Mouse (Mus musculus) MEL (cell line): ENCODE measurements around the gene Avp. TPM values are rescaled to one million over a fixed set of nuclear protein-coding genes. Genes with fewer than 3 reads are reported as not detected.

Experiments used
- DNase-seq: peaks from one replicate; pipeline ENCODE4 v3.0.0; 2011; ENCODE audit warnings: low read depth, low spot score
- H3K27ac ChIP-seq: 2 replicates; pipeline ENCODE4 v1.5.1; 2012; ENCODE audit warnings: low read depth, mild to moderate bottlenecking, control low read depth, low read length, moderate library complexity; ENCODE audit not compliant: control insufficient read depth
- H3K27me3 ChIP-seq, 2 experiments: fragments of 150-350 bp in 1 of 2; sonication (generic) in 1 of 2; 2 replicates each; pipeline ENCODE4 v1.6.1; 2012; ENCODE audit warnings: low read length in 2 of 2, mild to moderate bottlenecking in 2 of 2, improper control_type of control experiment in 1 of 2, moderate library complexity in 1 of 2; ENCODE audit not compliant: insufficient read depth in 2 of 2, control insufficient read depth in 1 of 2
- H3K36me3 ChIP-seq, 2 experiments: 2 replicates each; pipeline ENCODE4 v1.6.1; 2012 to 2014; ENCODE audit warnings: low read length in 2 of 2, improper control_type of control experiment in 1 of 2, inconsistent platforms in 1 of 2, mild to moderate bottlenecking in 1 of 2; ENCODE audit not compliant: insufficient read depth in 2 of 2, control insufficient read depth in 1 of 2
- H3K4me1 ChIP-seq, 2 experiments: fragments of 150-350 bp in 1 of 2; sonication (generic) in 1 of 2; 2 replicates each; pipeline ENCODE4 v1.6.1; 2012; ENCODE audit warnings: low read length in 2 of 2, improper control_type of control experiment in 1 of 2, mild to moderate bottlenecking in 1 of 2; ENCODE audit not compliant: insufficient read depth in 2 of 2, control insufficient read depth in 1 of 2
- H3K4me3 ChIP-seq, 2 experiments: fragments of 150-350 bp in 1 of 2; sonication (generic) in 1 of 2; 2 replicates each; pipeline ENCODE4 v1.5.1; 2012; ENCODE audit warnings: low read depth in 2 of 2, low read length in 2 of 2, mild to moderate bottlenecking in 2 of 2, moderate library complexity in 2 of 2, control low read depth in 1 of 2, improper control_type of control experiment in 1 of 2; ENCODE audit not compliant: control insufficient read depth in 1 of 2, insufficient read depth in 1 of 2
- H3K79me2 ChIP-seq: 2 replicates; pipeline ENCODE4 v1.6.1; 2012; ENCODE audit warnings: mild to moderate bottlenecking, low read length, moderate library complexity; ENCODE audit not compliant: control insufficient read depth, poor library complexity, insufficient read depth
- H3K9ac ChIP-seq: 2 replicates; pipeline ENCODE4 v1.6.1; 2012; ENCODE audit warnings: low read depth, mild to moderate bottlenecking, control low read depth, low read length, moderate library complexity; ENCODE audit not compliant: control insufficient read depth, poor library complexity, severe bottlenecking
- H3K9me3 ChIP-seq: fragments of 150-350 bp; sonication (generic); replicated peaks from 2 replicates; pipeline ENCODE4 v1.6.1; 2012; ENCODE audit warnings: mild to moderate bottlenecking, low read length, improper control_type of control experiment, moderate library complexity; ENCODE audit not compliant: insufficient read depth
- BHLHE40 ChIP-seq: IDR thresholded peaks from 2 replicates; pipeline ENCODE4 v1.6.1; 2012; ENCODE audit warnings: low read depth, mild to moderate bottlenecking, inconsistent platforms, low read length, improper control_type of control experiment, borderline replicate concordance
- CHD1 ChIP-seq: IDR thresholded peaks from 2 replicates; pipeline ENCODE4 v1.6.1; 2012; ENCODE audit warnings: low read depth, mild to moderate bottlenecking, inconsistent platforms, low read length, improper control_type of control experiment
- CTCF ChIP-seq, 3 experiments: IDR thresholded peaks in 2 of 3; conservative IDR thresholded peaks in 1 of 3; 2 replicates each; pipeline ENCODE4 v1.5.1; 2011 to 2012; ENCODE audit warnings: low read length in 3 of 3, low read depth in 2 of 3, mild to moderate bottlenecking in 2 of 3, improper control_type of control experiment in 1 of 3, inconsistent platforms in 1 of 3, mixed read lengths in 1 of 3, moderate library complexity in 1 of 3; ENCODE audit not compliant: control insufficient read depth in 1 of 3, insufficient read depth in 1 of 3, poor library complexity in 1 of 3, severe bottlenecking in 1 of 3
- ELF1 ChIP-seq: IDR thresholded peaks from 2 replicates; pipeline ENCODE4 v1.6.1; 2014; ENCODE audit warnings: low read depth, mild to moderate bottlenecking, inconsistent platforms, low read length, improper control_type of control experiment, moderate library complexity
- GATA1 ChIP-seq: IDR thresholded peaks from 2 replicates; pipeline ENCODE4 v1.6.1; 2011; ENCODE audit warnings: low read depth, low read length, improper control_type of control experiment
- HCFC1 ChIP-seq: IDR thresholded peaks from 2 replicates; pipeline ENCODE4 v1.6.1; 2012; ENCODE audit warnings: low read depth, mild to moderate bottlenecking, inconsistent platforms, low read length, improper control_type of control experiment, moderate library complexity
- JUND ChIP-seq: IDR thresholded peaks from 2 replicates; pipeline ENCODE4 v1.6.1; 2011; ENCODE audit warnings: low read depth, mild to moderate bottlenecking, improper control_type of control experiment, low read length
- KAT2A ChIP-seq: conservative IDR thresholded peaks from 2 replicates; pipeline ENCODE4 v1.6.1; 2012; ENCODE audit warnings: low read depth, low read length, improper control_type of control experiment, inconsistent platforms
- MAFK ChIP-seq: IDR thresholded peaks from 2 replicates; pipeline ENCODE4 v1.6.1; 2011; ENCODE audit warnings: low read depth, mild to moderate bottlenecking, low read length, improper control_type of control experiment, borderline replicate concordance
- MAX ChIP-seq: IDR thresholded peaks from 2 replicates; pipeline ENCODE4 v1.6.1; 2011; ENCODE audit warnings: low read length, improper control_type of control experiment
- MAZ ChIP-seq: IDR thresholded peaks from 2 replicates; pipeline ENCODE4 v1.6.1; 2012; ENCODE audit warnings: low read depth, mild to moderate bottlenecking, inconsistent platforms, low read length, improper control_type of control experiment
- MXI1 ChIP-seq: IDR thresholded peaks from 2 replicates; pipeline ENCODE4 v1.6.1; 2011; ENCODE audit warnings: mild to moderate bottlenecking, low read depth, low read length, improper control_type of control experiment
- MYC ChIP-seq: IDR thresholded peaks from 2 replicates; pipeline ENCODE4 v1.6.1; 2011; ENCODE audit warnings: low read depth, mild to moderate bottlenecking, low read length, improper control_type of control experiment, moderate library complexity
- NELFE ChIP-seq: IDR thresholded peaks from 2 replicates; pipeline ENCODE4 v1.6.1; 2011; ENCODE audit warnings: low read depth, low read length, improper control_type of control experiment
- NRF1 ChIP-seq: IDR thresholded peaks from 2 replicates; pipeline ENCODE4 v1.6.1; 2014; ENCODE audit warnings: low read depth, mild to moderate bottlenecking, inconsistent platforms, low read length, improper control_type of control experiment, moderate library complexity; ENCODE audit not compliant: poor library complexity, insufficient read depth, severe bottlenecking
- POLR2A ChIP-seq, 2 experiments: IDR thresholded peaks; 2 replicates each; pipeline ENCODE4 v1.6.1; 2011 to 2012; ENCODE audit warnings: low read length in 2 of 2, mild to moderate bottlenecking in 2 of 2, control low read depth in 1 of 2, improper control_type of control experiment in 1 of 2, low read depth in 1 of 2, moderate library complexity in 1 of 2; ENCODE audit not compliant: control insufficient read depth in 1 of 2, insufficient read depth in 1 of 2, poor library complexity in 1 of 2
- POLR2AphosphoS2 ChIP-seq: IDR thresholded peaks from 2 replicates; pipeline ENCODE4 v1.6.1; 2011; ENCODE audit warnings: low read length, improper control_type of control experiment
- POLR2AphosphoS5 ChIP-seq: IDR thresholded peaks from 2 replicates; pipeline ENCODE4 v1.6.1; 2012; ENCODE audit warnings: low read depth, borderline replicate concordance, mild to moderate bottlenecking, inconsistent platforms, low read length, moderate library complexity, mixed read lengths
- RAD21 ChIP-seq: IDR thresholded peaks from 2 replicates; pipeline ENCODE4 v1.6.1; 2011; ENCODE audit warnings: mild to moderate bottlenecking, low read depth, low read length, improper control_type of control experiment
- RCOR1 ChIP-seq: IDR thresholded peaks from 2 replicates; pipeline ENCODE4 v1.6.1; 2012; ENCODE audit warnings: low read depth, mild to moderate bottlenecking, inconsistent platforms, low read length, improper control_type of control experiment
- SMC3 ChIP-seq: IDR thresholded peaks from 2 replicates; pipeline ENCODE4 v1.6.1; 2011; ENCODE audit warnings: low read depth, low read length, improper control_type of control experiment
- TAL1 ChIP-seq: IDR thresholded peaks from 2 replicates; pipeline ENCODE4 v1.6.1; 2012; ENCODE audit warnings: mild to moderate bottlenecking, inconsistent platforms, low read length, moderate library complexity, mixed read lengths
- TBP ChIP-seq: IDR thresholded peaks from 2 replicates; pipeline ENCODE4 v1.8.0; 2011; ENCODE audit warnings: low read depth, low read length, improper control_type of control experiment
- UBTF ChIP-seq: IDR thresholded peaks from 2 replicates; pipeline ENCODE4 v1.6.1; 2012; ENCODE audit warnings: low read depth, mild to moderate bottlenecking, inconsistent platforms, low read length, improper control_type of control experiment, moderate library complexity, borderline replicate concordance; ENCODE audit not compliant: insufficient read depth
- USF1 ChIP-seq: IDR thresholded peaks from 2 replicates; pipeline ENCODE4 v1.6.1; 2014; ENCODE audit warnings: low read depth, mild to moderate bottlenecking, inconsistent platforms, low read length, improper control_type of control experiment, moderate library complexity
- USF2 ChIP-seq, 2 experiments: IDR thresholded peaks; 2 replicates each; pipeline ENCODE4 v1.6.1; 2011 to 2012; ENCODE audit warnings: improper control_type of control experiment in 2 of 2, low read length in 2 of 2, borderline replicate concordance in 1 of 2, inconsistent platforms in 1 of 2, low read depth in 1 of 2, mild to moderate bottlenecking in 1 of 2; ENCODE audit not compliant: insufficient read depth in 1 of 2
- ZC3H11A ChIP-seq: IDR thresholded peaks from 2 replicates; pipeline ENCODE4 v1.6.1; 2012; ENCODE audit warnings: low read depth, mild to moderate bottlenecking, inconsistent platforms, low read length, improper control_type of control experiment
- ZKSCAN1 ChIP-seq: IDR thresholded peaks from 2 replicates; pipeline ENCODE4 v1.6.1; 2012; ENCODE audit warnings: low read depth, mild to moderate bottlenecking, inconsistent platforms, low read length, improper control_type of control experiment, moderate library complexity
- ZNF384 ChIP-seq: IDR thresholded peaks from 2 replicates; pipeline ENCODE4 v1.6.1; 2012; ENCODE audit warnings: low read depth, mild to moderate bottlenecking, inconsistent platforms, low read length, improper control_type of control experiment
- polyA plus RNA-seq, 2 experiments: library from polyadenylated mRNA; stranded (reverse) in 1 of 2; unstranded in 1 of 2; fragments of >175 nt in 1 of 2; fragments of >200 nt in 1 of 2; gene quantifications; 2 replicates each; pipeline versions ENCODE4 v1.2.1 to v1.2.4; 2012; ENCODE audit warnings: low replicate concordance in 2 of 2, low read depth in 1 of 2; ENCODE audit not compliant: insufficient read length in 2 of 2, insufficient read depth in 1 of 2, missing spikeins in 1 of 2
- total RNA-seq: library from RNA; depleted of rRNA; stranded (reverse); fragments of 300-350 nt; gene quantifications from 2 replicates; pipeline ENCODE4 v1.2.3, GENCODE M21; 2012

The Avp gene
- total and polyA plus RNA-seq, 3 experiments, result not detected

DNA sequence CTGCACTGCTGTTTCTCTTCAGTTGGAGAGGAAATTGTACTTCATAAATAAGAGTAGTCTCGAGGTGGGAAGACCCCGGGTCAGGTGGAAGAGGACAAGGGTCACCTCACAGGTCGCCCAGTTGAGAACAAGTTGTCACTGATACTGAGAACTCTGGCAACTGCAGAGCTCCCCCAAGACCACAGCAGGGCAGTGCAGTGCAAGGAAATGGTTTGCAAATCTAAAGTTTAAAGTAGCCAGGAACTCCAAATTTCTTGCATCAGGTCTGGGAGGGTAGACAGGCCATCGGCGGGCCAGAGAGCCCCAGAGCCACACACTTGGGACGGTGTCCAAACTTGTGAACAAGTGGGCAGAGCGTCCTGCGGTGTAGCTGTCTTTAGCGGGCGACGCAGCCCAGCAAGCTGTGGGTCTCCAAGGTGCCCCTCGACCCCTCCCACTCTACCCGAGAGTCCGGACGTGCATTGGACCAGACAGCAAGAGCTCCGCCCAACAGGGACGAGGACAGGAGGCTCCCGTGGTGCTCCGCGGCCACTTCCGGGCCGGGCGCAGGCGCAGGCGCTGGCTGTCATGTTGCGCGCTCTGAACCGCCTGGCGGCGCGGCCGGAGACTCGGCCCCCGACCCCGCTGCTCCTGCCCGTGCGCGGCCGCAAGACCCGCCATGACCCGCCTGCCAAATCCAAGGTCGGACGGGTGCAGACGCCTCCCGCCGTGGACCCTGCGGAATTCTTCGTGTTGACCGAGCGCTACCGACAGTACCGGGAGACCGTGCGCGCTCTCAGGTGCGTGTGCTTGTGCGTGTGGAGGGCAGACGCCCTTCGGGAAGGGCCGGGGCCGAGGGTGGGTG lies 18.9 kb downstream of the Avp start, which contains the start of gene Mrps26 (continued):
- no peak for TF ChIP-seq USF2 (IDR thresholded peaks at IDR 0.05; ENCODE audit: borderline replicate concordance in 1 of 2, insufficient read depth in 1 of 2, low read depth in 1 of 2, low read length in 2 of 2)
- TF ChIP-seq KAT2A, result peak; percentile 55; the same call in 1 of the 2 replicates
- TF ChIP-seq ELF1, result peak; percentile 96
- TF ChIP-seq MYC, result peak; percentile 49; the same call in 1 of the 2 replicates
- peak; percentile 89 for TF ChIP-seq NELFE
- TF ChIP-seq MAX, result peak; percentile 66
- peak; percentile 66 for TF ChIP-seq TBP

DNA sequence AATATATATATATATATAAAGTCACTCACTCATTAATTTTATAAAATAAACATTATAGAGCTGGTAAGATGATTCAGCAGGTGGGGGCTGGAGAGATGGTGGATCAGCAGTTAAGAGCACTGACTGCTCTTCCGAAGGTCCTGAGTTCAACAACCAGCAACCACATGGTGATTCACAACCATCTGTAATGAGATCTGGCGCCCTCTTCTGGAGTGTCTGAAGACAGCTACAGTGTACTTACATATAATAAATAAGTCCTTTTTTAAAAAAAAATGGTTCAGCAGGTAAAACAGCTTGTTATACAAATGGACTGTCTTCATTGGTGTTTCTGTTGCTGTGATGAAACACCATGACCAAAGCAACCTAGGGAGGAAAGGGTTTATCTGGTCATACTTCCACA lies 24.3 kb downstream of the Avp start:
- TF ChIP-seq GATA1 (no peak), MAFK (no peak), HCFC1 (no peak), TAL1 (no peak), JUND (no peak), SMC3 (peak; percentile 63), BHLHE40 (no peak), MYC (peak; percentile 86), CTCF (IDR thresholded peaks at IDR 0.05 in 2 of 3, conservative IDR thresholded peaks at IDR 0.05 in 1 of 3; ENCODE audit: control insufficient read depth in 1 of 3, insufficient read depth in 1 of 3, low read depth in 2 of 3, low read length in 3 of 3, poor library complexity in 1 of 3, severe bottlenecking in 1 of 3) (peak; percentile 12 to 57 (median 44); a peak in 5 of 6 replicates), NELFE (no peak), POLR2AphosphoS2 (no peak), NRF1 (no peak), POLR2AphosphoS5 (no peak), RAD21 (peak; percentile 44), RCOR1 (no peak), POLR2A (IDR thresholded peaks at IDR 0.05; ENCODE audit: control insufficient read depth in 1 of 2, insufficient read depth in 1 of 2, low read depth in 1 of 2, low read length in 2 of 2, poor library complexity in 1 of 2) (no peak), CHD1 (no peak), MXI1 (no peak), ZNF384 (peak; percentile 59), MAZ (no peak), ZC3H11A (peak; percentile 51), USF1 (no peak), UBTF (no peak), ZKSCAN1 (no peak)

More for the DNA sequence above, 24.3 kb downstream of the Avp start:
- H3K36me3 ChIP-seq, result no peaks in the 10 kb centered on the region; a peak in 2 of 4 replicates
- H3K9ac ChIP-seq, result no peak overlapping the region
- H3K4me3 ChIP-seq, result no peak overlapping the region
- no peaks in the 10 kb centered on the region for H3K27me3 ChIP-seq
- no peaks in the 10 kb centered on the region for H3K79me2 ChIP-seq
- no peaks in the 10 kb centered on the region for H3K9me3 ChIP-seq
- peak; percentile 44 for DNase-seq
- no peak overlapping the region for H3K27ac ChIP-seq
- no peaks in the 10 kb centered on the region for H3K4me1 ChIP-seq
